Mouse (Mus musculus): ENCODE measurements around the gene Sfxn2. TPM values are rescaled to one million over a fixed set of nuclear protein-coding genes. Genes with fewer than 3 reads are reported as not detected.
"Not testable (repeated sequence)": the region's sequence is repeated elsewhere in the genome, so short reads cannot be mapped to it uniquely, and the experiment has no call there.

Gene Sfxn2
- polyA plus RNA-seq, 1 experiment from 2014 or later: 3.7 TPM

DNA sequence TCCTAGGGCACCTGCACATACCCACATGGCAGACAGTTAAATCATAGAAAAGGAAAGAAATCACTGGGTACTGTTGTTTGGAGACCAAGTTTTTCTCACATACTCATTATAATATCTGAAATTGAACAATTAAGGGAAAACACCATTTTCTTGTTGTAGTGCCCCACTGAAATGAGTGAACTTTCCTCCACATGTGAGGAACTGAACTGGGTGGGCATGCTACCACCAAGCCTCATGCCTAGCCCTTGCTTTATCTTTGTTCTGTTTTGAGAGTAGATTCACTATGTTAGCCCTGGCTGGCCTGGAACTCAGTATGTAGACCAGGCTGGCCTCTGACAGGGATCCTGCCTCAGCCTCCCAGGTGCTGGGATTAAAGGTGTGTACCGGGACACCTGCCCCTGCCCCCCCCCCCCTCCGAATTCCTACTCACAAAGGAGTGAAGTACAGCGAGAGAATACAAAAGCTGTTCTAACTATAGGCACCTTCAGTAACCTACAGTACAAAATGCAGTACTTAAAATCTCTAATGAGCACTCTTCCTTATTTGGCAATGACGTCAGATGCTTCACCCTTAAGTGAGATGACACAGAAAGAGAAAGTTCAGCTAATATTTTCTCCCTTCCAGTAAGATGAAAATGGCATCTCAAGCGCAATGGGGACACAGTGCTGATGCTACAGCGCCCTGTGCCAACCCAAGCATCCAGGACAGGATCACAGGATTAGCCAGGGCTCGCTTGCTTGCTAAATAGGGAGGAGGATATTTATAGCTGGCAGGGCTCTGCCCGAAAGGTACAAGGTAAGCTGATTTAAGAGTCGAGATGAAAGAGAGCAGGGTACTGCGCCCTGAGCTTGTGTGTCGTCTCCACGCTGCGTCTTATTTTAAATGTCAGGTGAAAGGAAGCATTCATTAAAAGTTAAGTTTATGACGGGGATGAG, 10.3 kb upstream of the Sfxn2 start:
- 93% methylated on average over 14 of the region's 14 CpGs for WGBS (ENCODE audit: missing documents)
- Histone ChIP-seq H3K27ac (no peak overlapping the region), H3K36me3 (ENCODE audit: inconsistent target) (no peaks in the 10 kb centered on the region), H3K4me3 (ENCODE audit: inconsistent target) (no peak overlapping the region), H3K79me2 (ENCODE audit: inconsistent target) (no peaks in the 10 kb centered on the region; the same call in 1 of the 2 replicates)

DNA sequence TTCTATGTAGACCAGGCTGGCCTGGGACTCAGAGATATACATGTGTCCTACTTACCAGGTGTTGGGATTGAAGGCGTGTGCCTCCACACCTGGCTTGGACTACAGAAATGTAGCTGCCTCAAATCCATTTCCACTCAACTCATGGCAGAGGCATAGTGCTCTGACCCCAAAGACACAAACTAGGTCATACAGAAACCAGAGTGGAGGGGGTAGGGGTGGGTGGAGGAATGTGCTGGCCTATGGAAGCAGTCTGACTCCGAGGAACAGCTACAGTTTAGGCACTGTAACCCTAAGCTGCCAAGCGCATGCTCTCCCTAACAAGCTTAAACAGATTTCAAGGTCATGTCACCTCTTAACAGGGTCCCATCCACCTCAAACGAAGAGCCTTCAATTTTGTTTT, 9.6 kb upstream of the Sfxn2 start:
- H3K79me2 ChIP-seq (ENCODE audit: inconsistent target): no peaks in the 10 kb centered on the region; the same call in 1 of the 2 replicates
- H3K27ac ChIP-seq: no peak overlapping the region
- H3K36me3 ChIP-seq (ENCODE audit: inconsistent target): no peaks in the 10 kb centered on the region
- 96% methylated on average over 4 of the region's 4 CpGs for WGBS (ENCODE audit: missing documents)
- H3K4me3 ChIP-seq (ENCODE audit: inconsistent target): no peak overlapping the region

DNA sequence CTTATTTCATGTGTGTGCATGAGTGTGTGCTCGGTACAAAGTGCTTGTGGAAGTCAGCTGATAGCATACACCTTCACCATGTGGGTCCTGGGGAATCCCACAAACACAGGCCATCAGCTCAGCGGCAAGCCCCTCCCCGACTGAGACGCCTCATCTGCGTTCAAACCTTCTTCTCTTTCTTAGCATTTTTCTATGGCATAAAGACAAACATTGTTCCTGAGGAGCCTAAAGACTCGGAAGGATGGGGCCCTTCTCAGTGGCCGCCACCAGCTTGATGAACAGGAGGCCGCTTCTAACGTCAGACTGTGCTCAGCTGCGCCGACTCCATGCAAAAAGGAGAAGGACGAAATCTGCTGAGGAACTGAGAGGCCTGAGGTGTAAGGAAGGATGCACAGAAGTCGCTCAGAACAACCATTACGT, 9.1 kb upstream of the Sfxn2 start:
- 75% methylated on average over 14 of the region's 14 CpGs for WGBS (ENCODE audit: missing documents)
- Histone ChIP-seq H3K27ac (no peak overlapping the region), H3K36me3 (ENCODE audit: inconsistent target) (no peaks in the 10 kb centered on the region), H3K4me3 (ENCODE audit: inconsistent target) (no peak overlapping the region), H3K79me2 (ENCODE audit: inconsistent target) (no peaks in the 10 kb centered on the region; the same call in 1 of the 2 replicates)

DNA sequence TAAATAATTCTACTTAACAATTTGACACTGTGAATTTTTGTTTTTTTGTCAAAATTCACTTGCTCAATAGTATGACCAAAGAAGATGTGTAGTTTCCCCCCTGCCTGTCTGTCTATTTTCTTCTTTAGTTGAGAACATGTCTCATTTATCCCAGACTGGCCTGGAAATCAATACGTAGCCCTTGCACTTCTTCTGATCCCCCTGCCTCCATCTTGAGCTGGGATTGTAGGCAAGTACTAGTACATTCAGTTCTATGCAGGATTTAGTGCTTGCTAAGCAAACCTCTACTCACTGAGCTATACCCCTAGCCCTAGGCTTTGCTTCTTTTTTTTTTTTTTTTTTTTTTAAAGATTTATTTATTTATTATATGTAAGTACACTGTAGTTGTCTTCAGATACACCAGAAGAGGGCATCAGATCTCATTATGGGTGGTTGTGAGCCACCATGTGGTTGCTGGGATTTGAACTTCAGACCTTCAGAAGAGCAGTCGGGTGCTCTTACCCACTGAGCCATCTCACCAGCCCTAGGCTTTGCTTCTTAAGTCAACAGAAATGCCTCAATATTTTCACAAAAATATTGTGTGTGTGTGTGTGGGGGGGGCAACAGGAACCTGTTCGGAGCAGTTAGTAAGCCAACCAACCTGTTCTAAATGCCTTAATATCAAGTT, 1.8 kb upstream of the Sfxn2 start:
- 100% methylated on average over 3 of the region's 3 CpGs for WGBS (ENCODE audit: missing documents)

DNA sequence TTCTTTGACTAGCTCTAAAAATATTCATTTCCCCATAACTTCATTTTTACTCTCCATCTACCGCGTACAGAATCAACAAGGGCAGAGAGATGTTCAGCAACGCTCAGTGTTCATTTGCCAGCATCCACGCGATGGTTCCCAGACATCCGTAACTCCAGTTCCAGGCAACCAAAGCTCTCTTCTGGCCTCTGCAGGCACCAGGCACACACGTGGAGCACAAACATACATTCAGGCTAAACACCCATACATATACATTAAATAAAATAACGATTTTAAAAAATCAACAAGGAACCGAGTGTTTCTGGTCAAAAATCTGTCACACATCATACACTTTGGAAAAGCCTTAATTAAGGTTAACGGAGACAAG, 1.3 kb upstream of the Sfxn2 start:
- H3K27ac ChIP-seq: no peak overlapping the region
- peak overlapping the region; percentile 86; the same call in 1 of the 2 replicates for H3K4me3 ChIP-seq (ENCODE audit: inconsistent target)
- WGBS (ENCODE audit: missing documents): 68% methylated on average over 10 of the region's 10 CpGs
- peaks cover 5% of the 10 kb centered on the region; the same call in 1 of the 2 replicates for H3K79me2 ChIP-seq (ENCODE audit: inconsistent target)
- H3K36me3 ChIP-seq (ENCODE audit: inconsistent target): no peaks in the 10 kb centered on the region

More for the DNA sequence above, 1.8 kb upstream of the Sfxn2 start:
- H3K79me2 ChIP-seq (ENCODE audit: inconsistent target); H3K4me3 ChIP-seq (ENCODE audit: inconsistent target); H3K36me3 ChIP-seq (ENCODE audit: inconsistent target); H3K27ac ChIP-seq: not testable (repeated sequence)

DNA sequence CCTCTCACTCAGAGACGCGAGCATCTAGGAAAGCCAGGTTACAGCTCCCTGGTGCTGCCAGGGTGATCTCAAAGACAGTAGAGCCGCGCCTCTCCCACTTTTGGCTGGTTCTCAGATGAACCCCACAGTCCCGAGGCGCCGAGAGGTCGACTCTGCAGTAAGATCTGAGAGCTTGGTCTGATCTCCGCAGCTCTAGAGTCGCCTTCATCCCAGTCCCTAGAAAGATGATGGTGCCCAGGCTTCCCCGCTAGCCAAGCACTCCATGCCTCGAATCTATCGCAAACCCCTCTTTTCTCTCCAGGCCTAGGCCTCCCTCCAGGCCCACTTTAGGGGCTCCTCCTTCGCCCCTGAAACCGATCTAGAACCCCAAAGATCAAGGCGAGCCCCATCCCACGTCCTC, 617 bp upstream of the Sfxn2 start:
- Histone ChIP-seq H3K27ac (no peak overlapping the region), H3K36me3 (ENCODE audit: inconsistent target) (no peaks in the 10 kb centered on the region), H3K79me2 (ENCODE audit: inconsistent target) (peaks cover 5% of the 10 kb centered on the region; the same call in 1 of the 2 replicates), H3K4me3 (ENCODE audit: inconsistent target) (peak overlapping the region; percentile 86)
- under 1% methylated on average over 15 of the region's 17 CpGs for WGBS (ENCODE audit: missing documents)

DNA sequence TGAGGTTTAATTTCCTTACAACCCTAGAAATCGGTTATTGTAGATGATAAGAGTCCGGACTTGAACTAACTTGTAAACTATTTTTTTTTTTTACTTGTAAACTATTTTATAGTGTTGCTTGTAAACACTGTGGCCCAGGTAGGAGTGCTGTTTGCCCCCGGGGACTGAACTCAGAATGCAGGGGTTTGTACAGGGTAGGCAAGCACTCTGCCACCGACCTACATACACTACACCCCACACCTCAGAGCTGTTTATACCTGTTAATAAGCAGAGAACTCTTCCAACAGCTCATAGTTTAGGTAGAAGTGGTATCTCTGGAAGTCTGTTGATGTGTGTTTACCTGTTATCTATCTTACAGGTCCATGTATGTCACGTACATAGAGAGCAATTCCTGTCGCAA, 825 bp downstream of the Sfxn2 start:
- H3K36me3 ChIP-seq (ENCODE audit: inconsistent target): no peaks in the 10 kb centered on the region
- H3K4me3 ChIP-seq (ENCODE audit: inconsistent target): peak overlapping the region; percentile 58
- H3K79me2 ChIP-seq (ENCODE audit: inconsistent target): peaks cover 5% of the 10 kb centered on the region; the same call in 1 of the 2 replicates
- WGBS (ENCODE audit: missing documents): 49% methylated on average over 5 of the region's 6 CpGs
- no peak overlapping the region for H3K27ac ChIP-seq

DNA sequence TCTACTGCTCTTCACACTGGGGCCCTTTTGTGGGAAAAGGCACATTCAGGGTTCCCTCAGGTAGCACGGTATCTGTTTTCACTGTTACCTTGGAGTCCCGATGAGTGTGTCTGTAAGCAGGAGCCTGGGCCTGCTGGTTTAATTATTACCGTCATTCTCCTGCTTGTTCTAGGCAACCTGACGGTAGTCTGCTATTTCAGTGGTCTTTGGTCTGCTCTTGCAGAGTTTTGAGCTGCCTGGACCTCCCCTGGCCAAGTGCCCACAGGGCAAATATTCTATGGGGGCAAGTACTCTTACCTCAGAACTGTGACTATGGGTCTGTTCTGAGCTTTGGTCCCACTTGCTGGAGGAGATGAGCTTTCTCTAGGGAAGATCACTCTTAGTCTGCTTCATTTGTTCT, 2.0 kb downstream of the Sfxn2 start:
- peaks cover 5% of the 10 kb centered on the region; the same call in 1 of the 2 replicates for H3K79me2 ChIP-seq (ENCODE audit: inconsistent target)
- WGBS (ENCODE audit: missing documents): 98% methylated on average over 4 of the region's 4 CpGs
- no peak overlapping the region for H3K4me3 ChIP-seq (ENCODE audit: inconsistent target)
- H3K36me3 ChIP-seq (ENCODE audit: inconsistent target): no peaks in the 10 kb centered on the region
- no peak overlapping the region for H3K27ac ChIP-seq

DNA sequence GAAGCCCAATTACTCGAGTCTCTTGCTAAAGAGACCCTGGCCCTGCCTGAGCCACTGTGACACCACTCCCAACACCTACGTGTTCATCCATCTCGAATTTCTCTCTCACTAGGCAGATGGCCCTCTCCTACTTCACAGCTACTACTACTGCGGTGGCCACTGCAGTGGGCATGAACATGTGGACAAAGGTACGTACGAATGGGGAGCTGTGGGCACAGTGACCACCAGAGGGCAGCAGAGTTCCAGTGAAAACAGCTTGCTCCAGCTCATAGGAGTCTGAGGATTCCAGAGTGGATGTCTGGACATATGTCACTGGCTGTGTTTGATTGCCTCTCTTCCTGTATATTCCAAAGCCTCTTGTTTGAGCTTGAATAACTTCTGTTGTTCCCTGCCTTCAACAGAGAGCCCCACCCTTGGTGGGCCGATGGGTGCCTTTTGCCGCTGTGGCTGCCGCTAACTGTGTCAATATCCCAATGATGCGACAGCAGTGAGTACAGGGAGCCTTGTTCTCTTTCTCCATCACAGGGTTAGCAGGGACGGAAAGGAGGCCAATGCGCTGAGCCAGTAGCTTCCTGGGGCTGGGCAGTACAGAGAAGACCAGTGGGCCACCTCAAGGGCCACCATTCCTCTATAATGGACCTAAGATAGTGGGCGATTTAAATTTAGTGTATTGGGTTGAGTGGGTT, 14.8 kb downstream of the Sfxn2 start:
- H3K27ac ChIP-seq: no peak overlapping the region
- no peaks in the 10 kb centered on the region for H3K79me2 ChIP-seq (ENCODE audit: inconsistent target)
- H3K4me3 ChIP-seq (ENCODE audit: inconsistent target): no peak overlapping the region
- H3K36me3 ChIP-seq (ENCODE audit: inconsistent target): no peaks in the 10 kb centered on the region
- WGBS (ENCODE audit: missing documents): 73% methylated on average over 13 of the region's 13 CpGs

DNA sequence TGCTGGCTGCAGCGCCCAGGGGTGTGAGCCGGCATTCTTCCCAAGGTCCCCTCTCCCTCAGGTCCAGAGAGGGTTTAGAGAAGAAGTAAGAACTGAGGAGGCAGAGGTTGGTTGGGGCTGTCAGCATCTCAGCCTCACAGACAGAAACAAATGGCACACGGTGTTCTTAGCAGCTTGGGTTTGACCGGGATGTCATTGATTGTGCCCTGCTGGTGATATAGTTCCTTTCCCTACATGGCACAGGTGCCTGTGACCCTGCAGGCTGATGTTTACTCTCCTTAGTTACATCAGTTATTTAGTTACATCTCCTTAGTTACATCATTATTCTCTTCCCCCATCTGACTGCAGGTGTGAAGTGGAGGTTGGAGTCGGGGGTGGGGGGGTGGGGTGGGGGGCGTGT, 18.4 kb downstream of the Sfxn2 start:
- 97% methylated on average over 4 of the region's 6 CpGs for WGBS (ENCODE audit: missing documents)
- Histone ChIP-seq H3K79me2 (ENCODE audit: inconsistent target) (no peaks in the 10 kb centered on the region), H3K4me3 (ENCODE audit: inconsistent target) (no peak overlapping the region), H3K36me3 (ENCODE audit: inconsistent target) (no peaks in the 10 kb centered on the region), H3K27ac (no peak overlapping the region)

DNA sequence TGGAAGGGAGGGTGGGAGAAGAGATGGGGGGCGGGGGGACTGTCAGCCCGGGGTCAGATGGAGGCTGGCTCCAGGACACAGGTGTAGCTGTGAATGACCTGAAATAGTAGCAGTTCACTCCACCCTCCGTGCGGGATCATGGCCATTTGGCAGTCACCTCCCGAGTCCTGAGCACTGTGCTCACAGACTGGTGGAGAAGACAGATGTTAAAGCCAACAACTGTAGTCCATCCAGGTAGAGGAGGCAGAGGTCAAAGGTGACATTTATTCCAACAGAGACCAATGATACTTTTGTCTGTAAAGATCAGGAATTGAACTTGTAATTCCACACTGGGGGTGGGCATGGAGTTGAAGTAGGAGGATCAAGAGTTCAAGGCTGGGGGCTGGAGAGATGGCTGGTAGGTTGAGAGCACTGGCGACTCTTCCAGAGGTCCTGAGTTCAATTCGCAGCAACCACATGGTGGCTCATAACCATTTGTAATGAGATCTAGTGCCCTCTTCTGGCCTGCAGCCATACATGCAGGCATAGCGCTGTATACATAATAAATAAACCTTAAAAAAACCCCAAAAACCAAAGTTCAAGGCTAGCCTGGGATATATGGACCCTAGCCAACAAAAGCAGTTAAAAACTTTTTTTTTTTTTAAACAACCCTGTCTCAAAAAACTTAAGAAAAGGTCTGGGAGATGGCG, 19.7 kb downstream of the Sfxn2 start:
- 95% methylated on average over 9 of the region's 9 CpGs for WGBS (ENCODE audit: missing documents)
- no peak overlapping the region for H3K27ac ChIP-seq
- no peaks in the 10 kb centered on the region for H3K36me3 ChIP-seq (ENCODE audit: inconsistent target)
- no peaks in the 10 kb centered on the region for H3K79me2 ChIP-seq (ENCODE audit: inconsistent target)
- H3K4me3 ChIP-seq (ENCODE audit: inconsistent target): no peak overlapping the region

DNA sequence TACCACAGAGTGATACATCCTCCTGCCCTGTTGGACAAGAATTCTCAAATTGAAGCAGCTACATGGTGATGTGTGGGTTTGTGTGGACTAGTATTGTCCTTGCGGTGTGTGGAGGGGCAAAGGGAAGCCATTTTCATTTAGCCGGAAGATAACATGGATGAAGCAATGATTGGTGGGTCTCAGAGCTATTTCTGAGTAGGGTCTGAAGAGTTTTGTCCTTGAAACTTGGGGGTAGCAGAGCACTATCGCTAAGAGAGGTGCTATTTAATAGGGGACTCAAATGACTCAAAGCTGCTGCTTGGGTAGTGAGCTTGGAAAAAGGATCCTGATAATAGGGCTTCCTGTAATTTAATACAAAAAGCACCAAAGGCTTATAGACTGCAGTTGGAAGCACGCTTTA, 25.0 kb downstream of the Sfxn2 start:
- no peak overlapping the region for H3K4me3 ChIP-seq (ENCODE audit: inconsistent target)
- 91% methylated on average over 4 of the region's 4 CpGs for WGBS (ENCODE audit: missing documents)

DNA sequence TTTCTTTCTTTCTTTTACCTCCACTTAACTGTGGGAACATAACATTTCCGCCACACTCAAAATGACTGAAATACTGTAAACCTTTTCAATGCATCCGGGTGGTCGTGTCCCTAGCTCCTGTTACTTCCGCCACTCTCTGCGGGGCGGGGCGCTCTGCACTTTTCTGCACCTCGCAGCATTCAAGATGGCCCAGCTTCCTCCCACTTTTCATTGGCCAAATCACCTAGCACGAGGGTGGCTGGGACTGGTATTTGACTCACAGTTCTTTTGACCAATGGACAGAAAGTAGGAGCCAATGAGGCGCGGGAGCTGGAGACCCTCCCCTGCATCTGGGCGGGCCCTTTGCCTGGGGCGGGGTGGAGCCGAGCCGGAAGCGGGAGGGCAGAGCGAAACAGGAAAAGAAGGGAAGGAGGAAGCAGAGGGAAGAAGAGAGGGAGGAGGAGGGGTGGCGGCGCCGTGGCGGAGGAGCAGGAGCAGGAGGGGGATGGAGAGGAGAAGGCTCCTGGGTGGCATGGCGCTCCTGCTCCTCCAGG, 25.6 kb downstream of the Sfxn2 start, which contains the start of gene Wbp1l:
TSS of gene Wbp1l (plus strand) at position 365 of the 533 bp plus-strand sequence.
- peaks cover 49% of the 10 kb centered on the region for H3K79me2 ChIP-seq (ENCODE audit: inconsistent target)
- WGBS (ENCODE audit: missing documents): under 1% methylated on average over 21 of the region's 22 CpGs
- no peaks in the 10 kb centered on the region for H3K36me3 ChIP-seq (ENCODE audit: inconsistent target)
- peak within 1 kb of the TSS; percentile 66 for H3K27ac ChIP-seq
- peak within 1 kb of the TSS; percentile 98 for H3K4me3 ChIP-seq (ENCODE audit: inconsistent target)

More for the DNA sequence above, 25.0 kb downstream of the Sfxn2 start:
- no peak overlapping the region for H3K27ac ChIP-seq
- peaks cover 43% of the 10 kb centered on the region for H3K79me2 ChIP-seq (ENCODE audit: inconsistent target)
- no peaks in the 10 kb centered on the region for H3K36me3 ChIP-seq (ENCODE audit: inconsistent target)

Measured in macrophage (primary cell).